16 mouse cellular contexts compared by ENCODE assay signal in the genomic region with DNA sequence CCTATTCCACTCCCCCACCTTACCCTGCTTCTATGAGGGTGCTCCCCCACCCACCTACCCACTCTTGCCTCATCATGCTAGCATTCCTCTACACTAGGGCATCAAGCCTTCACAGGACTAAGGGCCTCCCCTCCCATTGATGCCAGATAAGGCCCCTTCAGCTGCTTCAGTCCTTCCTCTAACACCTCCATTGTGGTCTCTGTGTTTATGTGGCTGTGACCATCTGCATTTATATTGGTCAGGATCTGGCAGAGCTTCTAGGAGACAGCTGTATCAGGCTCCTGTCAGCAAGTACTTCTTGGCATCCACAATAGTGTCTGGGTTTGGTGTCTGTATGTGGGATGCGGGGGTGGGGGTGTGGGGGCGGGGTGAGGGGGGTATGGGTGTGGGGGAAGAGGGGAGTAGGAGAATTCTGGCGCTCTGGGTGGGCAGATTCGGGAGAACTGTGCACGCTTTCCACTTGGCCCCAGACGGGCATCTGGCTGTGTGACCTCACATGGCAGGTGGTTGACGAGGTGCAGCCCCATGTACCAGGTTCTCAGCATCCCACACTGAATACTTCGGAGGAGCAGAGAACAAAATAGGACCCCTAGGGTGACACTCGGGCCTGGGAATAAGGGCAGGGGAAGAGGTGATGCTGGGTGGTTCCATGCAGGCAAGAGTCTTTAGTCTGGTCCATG.
DNase-seq lines count a peak whose midpoint lies in the region; ATAC-seq lines count a peak whose summit lies in the region.
"Had no signal": no experiment of that assay in that cellular context is flagged by ENCODE, and none has a peak within 500 bp of the region (broad histone marks: within the 10 kb centered on the region; RNA-seq: fewer than 3 reads in every experiment).

No protein-coding gene starts in this region.

- 74% methylated on average over 9 of the region's 9 CpGs for WGBS in forebrain, embryonic 15.5 days
- WGBS in forebrain, embryonic 11.5 days = 77% methylated on average over 9 of the region's 9 CpGs
- WGBS in heart, embryonic 16.5 days = 29% methylated on average over 9 of the region's 9 CpGs
- WGBS in lung, embryonic 15.5 days = 48% methylated on average over 9 of the region's 9 CpGs

- H3K4me1 ChIP-seq in forebrain, embryonic 15.5 days = peaks cover 5% of the 10 kb centered on the region; the same call in 1 of the 2 replicates
- H3K4me1 ChIP-seq in forebrain, embryonic 11.5 days (replicated peaks; ENCODE audit: control insufficient read depth, insufficient read depth, low read length) = no peaks in the 10 kb centered on the region
- H3K4me1 ChIP-seq in heart, embryonic 16.5 days (ENCODE audit: control insufficient read depth, insufficient read depth, low read length) = 0 out of 2 replicates have a peak, but pooled peaks cover 5% of the 10 kb centered on the region
- no peaks in the 10 kb centered on the region for H3K4me1 ChIP-seq in lung, embryonic 15.5 days
- H3K4me1 ChIP-seq: liver, embryonic 15.5 days; neural tube, embryonic 13.5 days; stomach, embryonic 15.5 days had no signal

- DNase-seq in forebrain, embryonic 11.5 days (ENCODE audit: low spot score) = no peak
- no peak for DNase-seq in heart, postnatal 36 days
- no peak for DNase-seq in lung, postnatal 36 days
- DNase-seq in ovary, postnatal 14 days (ENCODE audit: low spot score) = no peak
- DNase-seq: adrenal gland, postnatal 10 days; cerebellum, adult 11-12 months; kidney, adult 2 months; kidney, postnatal 14 days; right cerebral cortex, postnatal 14 days; thymus, adult 2 months had no signal

- no peak overlapping the region for H3K4me2 ChIP-seq in forebrain, embryonic 15.5 days (replicated peaks)
- no peak overlapping the region for H3K4me2 ChIP-seq in forebrain, embryonic 11.5 days (ENCODE audit: low read depth, low read length, severe bottlenecking)
- H3K4me2 ChIP-seq in heart, embryonic 16.5 days (ENCODE audit: low read depth, low read length) = no peak overlapping the region
- H3K4me2 ChIP-seq in lung, embryonic 15.5 days = no peak overlapping the region
- H3K4me2 ChIP-seq: liver, embryonic 15.5 days; neural tube, embryonic 13.5 days; stomach, embryonic 15.5 days had no signal

- peak; percentile 51; the same call in 1 of the 2 replicates for ATAC-seq in forebrain, embryonic 15.5 days (replicated peaks)
- ATAC-seq in forebrain, embryonic 11.5 days (replicated peaks; ENCODE audit: low FRiP score) = no peak
- peak; percentile 70 for ATAC-seq in heart, embryonic 16.5 days (replicated peaks; ENCODE audit: extremely low read depth, insufficient read depth, low FRiP score)
- ATAC-seq in lung, embryonic 15.5 days (ENCODE audit: borderline replicate concordance, extremely low read depth, low FRiP score, low TSS enrichment) = peak; percentile 90

- H3K27ac ChIP-seq in forebrain, embryonic 15.5 days (replicated peaks) = no peak overlapping the region
- H3K27ac ChIP-seq in forebrain, embryonic 11.5 days (ENCODE audit: low read depth, low read length) = no peak overlapping the region
- H3K27ac ChIP-seq in heart, embryonic 16.5 days (ENCODE audit: low read length) = no peak overlapping the region
- no peak overlapping the region for H3K27ac ChIP-seq in lung, embryonic 15.5 days
- H3K27ac ChIP-seq: liver, embryonic 15.5 days; neural tube, embryonic 13.5 days; stomach, embryonic 15.5 days had no signal

- intact Hi-C loops in heart, postnatal 36 days (cut with DNase I) = no loop called here

- H3K9ac ChIP-seq in forebrain, embryonic 15.5 days (replicated peaks) = no peak overlapping the region
- no peak overlapping the region for H3K9ac ChIP-seq in forebrain, embryonic 11.5 days (ENCODE audit: low read length)
- no peak overlapping the region for H3K9ac ChIP-seq in heart, embryonic 16.5 days (ENCODE audit: low read length)
- no peak overlapping the region for H3K9ac ChIP-seq in lung, embryonic 15.5 days
- H3K9ac ChIP-seq: liver, embryonic 15.5 days; neural tube, embryonic 13.5 days; stomach, embryonic 15.5 days had no signal

- H3K4me3 ChIP-seq in forebrain, embryonic 15.5 days = no peak overlapping the region
- H3K4me3 ChIP-seq in forebrain, embryonic 11.5 days (ENCODE audit: low read depth, low read length) = no peak overlapping the region
- H3K4me3 ChIP-seq in heart, embryonic 16.5 days (ENCODE audit: low read length) = no peak overlapping the region
- H3K4me3 ChIP-seq in lung, embryonic 15.5 days = no peak overlapping the region
- H3K4me3 ChIP-seq: liver, embryonic 15.5 days; neural tube, embryonic 13.5 days; stomach, embryonic 15.5 days had no signal

- H3K27me3 ChIP-seq in forebrain, embryonic 15.5 days = no peaks in the 10 kb centered on the region
- no peaks in the 10 kb centered on the region for H3K27me3 ChIP-seq in forebrain, embryonic 11.5 days (ENCODE audit: control insufficient read depth, insufficient read depth, low read length)
- H3K27me3 ChIP-seq in heart, embryonic 16.5 days (ENCODE audit: control insufficient read depth, insufficient read depth, low read length) = no peaks in the 10 kb centered on the region
- H3K27me3 ChIP-seq in lung, embryonic 15.5 days = no peaks in the 10 kb centered on the region
- H3K27me3 ChIP-seq: liver, embryonic 15.5 days; neural tube, embryonic 13.5 days; stomach, embryonic 15.5 days had no signal

- H3K9me3 ChIP-seq in forebrain, embryonic 15.5 days = no peaks in the 10 kb centered on the region
- no peaks in the 10 kb centered on the region for H3K9me3 ChIP-seq in forebrain, embryonic 11.5 days (ENCODE audit: control insufficient read depth, low read length)
- no peaks in the 10 kb centered on the region for H3K9me3 ChIP-seq in heart, embryonic 16.5 days (replicated peaks; ENCODE audit: control insufficient read depth, low read length)
- no peaks in the 10 kb centered on the region for H3K9me3 ChIP-seq in lung, embryonic 15.5 days
- H3K9me3 ChIP-seq: liver, embryonic 15.5 days; neural tube, embryonic 13.5 days; stomach, embryonic 15.5 days had no signal

- H3K36me3 ChIP-seq in forebrain, embryonic 15.5 days = no peaks in the 10 kb centered on the region
- H3K36me3 ChIP-seq in forebrain, embryonic 11.5 days (ENCODE audit: control insufficient read depth, insufficient read depth, low read length) = no peaks in the 10 kb centered on the region
- no peaks in the 10 kb centered on the region for H3K36me3 ChIP-seq in heart, embryonic 16.5 days (ENCODE audit: control insufficient read depth, insufficient read depth)
- no peaks in the 10 kb centered on the region for H3K36me3 ChIP-seq in lung, embryonic 15.5 days
- H3K36me3 ChIP-seq: liver, embryonic 15.5 days; neural tube, embryonic 13.5 days; stomach, embryonic 15.5 days had no signal
